Mouse (Mus musculus): ENCODE measurements around the gene Bhlhb9.

DNA sequence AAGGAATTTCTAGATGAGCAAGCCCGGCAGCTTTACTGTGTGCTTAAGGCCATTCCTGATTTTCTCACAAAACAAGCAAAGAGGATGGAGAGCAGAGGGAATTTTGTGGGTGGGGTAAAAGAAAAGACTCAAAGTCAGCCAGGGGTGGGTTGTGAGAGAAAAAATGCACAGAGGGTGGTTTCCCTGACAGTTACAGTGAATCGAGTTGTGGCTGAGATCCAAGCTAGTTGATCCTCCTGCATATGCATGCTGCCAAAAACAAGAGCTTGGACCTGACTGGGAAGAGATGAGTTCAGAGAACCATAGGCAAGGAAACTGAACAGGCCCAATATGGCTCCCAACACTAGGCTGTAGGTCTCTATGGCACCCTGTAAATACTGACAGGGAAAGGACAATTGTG lies 40.5 kb downstream of the Bhlhb9 start:
- no peak for TF ChIP-seq POLR2A (IDR thresholded peaks at IDR 0.05; ENCODE audit: control insufficient read depth in 1 of 2, insufficient read depth in 1 of 2, low read depth in 1 of 2, low read length in 2 of 2, poor library complexity in 1 of 2)
- TF ChIP-seq CTCF (IDR thresholded peaks at IDR 0.05 in 2 of 3, conservative IDR thresholded peaks at IDR 0.05 in 1 of 3; ENCODE audit: control insufficient read depth in 1 of 3, insufficient read depth in 1 of 3, low read depth in 2 of 3, low read length in 3 of 3, poor library complexity in 1 of 3, severe bottlenecking in 1 of 3): no peak
- TF ChIP-seq UBTF (IDR thresholded peaks at IDR 0.05; ENCODE audit: borderline replicate concordance, insufficient read depth, low read depth, low read length): no peak
- TF ChIP-seq TCF12 (IDR thresholded peaks at IDR 0.05; ENCODE audit: low read depth, low read length): no peak
- no peak for TF ChIP-seq HCFC1 (IDR thresholded peaks at IDR 0.05; ENCODE audit: low read depth, low read length)
- no peak for TF ChIP-seq E2F4 (IDR thresholded peaks at IDR 0.05; ENCODE audit: borderline replicate concordance, low read depth, low read length)
- no peak for TF ChIP-seq ETS1 (IDR thresholded peaks at IDR 0.05; ENCODE audit: low read depth, low read length)
- TF ChIP-seq MEF2A (IDR thresholded peaks at IDR 0.05; ENCODE audit: extremely low read depth, insufficient replicate concordance, low read depth, low read length, poor library complexity, severe bottlenecking): no peak
